Mouse (Mus musculus) mammary gland, adult 2 months (tissue): ENCODE measurements around the gene Tmem79. TPM values are rescaled to one million over a fixed set of nuclear protein-coding genes. Genes with fewer than 3 reads are reported as not detected.

Source experiments
- polyA plus RNA-seq: library from polyadenylated mRNA; depleted of rRNA; stranded (reverse); fragments of >200 nt; gene quantifications from 2 replicates; pipeline ENCODE4 v1.2.3, GENCODE M21; 2012; ENCODE audit warnings: low replicate concordance; rRNA removed

Tmem79 gene
- polyA plus RNA-seq, result 50.4 and 56.7 TPM in 2 replicates

DNA sequence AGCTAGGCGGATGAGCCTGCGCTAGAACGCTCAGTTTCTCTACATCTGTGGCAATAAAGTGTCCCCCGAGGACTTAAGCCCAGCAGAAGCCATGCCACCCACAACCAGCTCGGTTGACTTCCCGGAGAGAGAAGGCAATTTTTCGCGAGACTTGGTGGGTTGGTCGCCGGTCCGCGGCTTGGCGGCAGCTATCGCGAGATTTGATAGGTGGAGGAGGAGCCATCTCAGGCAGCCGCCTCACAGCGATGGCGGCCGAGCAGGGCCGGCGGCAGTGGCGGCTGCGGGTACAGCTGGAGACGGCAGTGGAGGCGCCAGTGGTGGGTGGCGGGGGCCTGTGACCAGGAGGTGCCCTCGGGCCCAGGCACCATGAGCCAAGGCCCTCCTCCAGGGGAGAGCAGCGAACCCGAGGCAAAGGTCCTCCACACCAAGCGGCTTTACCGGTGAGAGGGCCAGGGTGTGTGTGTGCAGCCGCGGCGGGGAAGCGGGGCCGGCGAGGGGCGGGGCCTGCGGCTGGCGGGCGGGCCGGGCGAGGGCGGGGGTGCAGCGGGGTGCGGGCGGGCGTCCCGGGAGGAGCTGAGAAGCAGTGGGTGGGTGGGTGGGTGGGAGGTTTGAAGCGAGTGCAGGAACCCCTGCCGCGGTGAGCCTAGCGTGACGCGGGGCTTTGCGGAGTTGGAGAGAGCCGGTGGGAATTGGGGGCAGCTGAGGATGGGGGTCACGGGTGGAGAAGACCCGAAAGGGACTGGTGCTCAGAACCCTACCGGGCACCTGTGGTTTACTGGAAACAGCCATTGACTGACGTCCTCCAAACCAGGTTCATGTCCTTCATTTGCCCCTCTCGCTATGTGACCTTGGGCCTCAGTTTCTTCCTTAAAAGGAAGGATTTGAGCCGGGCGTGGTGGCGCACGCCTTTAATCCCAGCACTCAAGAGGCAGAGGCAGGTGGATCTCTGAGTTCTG is at the start of gene Tmem79, which contains the start of gene Smg5:
TSS of gene Tmem79 (minus strand) at position 91 of the 956 bp plus-strand sequence.
TSS of gene Smg5 (plus strand) at position 203 of the 956 bp plus-strand sequence.

DNA sequence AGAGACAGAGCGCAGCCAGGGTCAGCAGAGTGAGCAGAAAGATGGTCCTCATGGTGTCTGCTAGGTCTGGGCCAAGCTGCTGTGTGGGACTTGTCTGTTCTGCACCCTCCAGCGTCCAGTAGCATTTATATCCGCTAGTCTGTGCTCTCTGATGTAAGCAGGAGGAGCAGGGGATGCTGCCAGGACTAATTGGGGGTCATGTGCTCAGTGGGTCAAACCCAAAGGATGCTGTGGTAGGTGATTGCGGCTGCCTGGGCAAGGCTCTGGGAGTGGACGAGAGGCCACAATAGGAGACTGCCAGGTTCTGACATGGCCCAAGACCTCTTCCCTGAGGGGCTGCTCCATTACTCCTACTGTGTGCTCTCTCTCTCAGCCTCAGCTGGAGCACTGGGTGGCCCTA is 48.4 kb upstream of the Tmem79 start, which contains the start of gene Bglap:
TSS of gene Bglap (minus strand) at position 101 of the 400 bp plus-strand sequence.

DNA sequence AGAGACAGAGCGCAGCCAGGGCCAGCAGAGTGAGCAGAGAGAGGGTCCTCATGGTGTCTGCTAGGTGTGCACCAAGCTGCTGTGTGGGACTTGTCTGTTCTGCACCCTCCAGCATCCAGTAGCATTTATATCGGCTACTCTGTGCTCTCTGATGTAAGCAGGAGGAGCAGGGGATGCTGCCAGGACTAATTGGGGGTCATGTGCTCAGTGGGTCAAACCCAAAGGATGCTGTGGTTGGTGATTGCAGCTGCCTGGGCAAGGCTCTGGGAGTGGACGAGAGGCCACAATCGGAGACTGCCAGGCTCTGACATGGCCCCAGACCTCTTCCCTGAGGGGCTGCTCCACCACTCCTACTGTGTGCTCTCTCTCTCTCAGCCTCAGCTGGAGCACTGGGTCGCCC is 42.7 kb upstream of the Tmem79 start, which contains the start of gene Bglap2:
TSS of gene Bglap2 (minus strand) at position 101 of the 400 bp plus-strand sequence.

DNA sequence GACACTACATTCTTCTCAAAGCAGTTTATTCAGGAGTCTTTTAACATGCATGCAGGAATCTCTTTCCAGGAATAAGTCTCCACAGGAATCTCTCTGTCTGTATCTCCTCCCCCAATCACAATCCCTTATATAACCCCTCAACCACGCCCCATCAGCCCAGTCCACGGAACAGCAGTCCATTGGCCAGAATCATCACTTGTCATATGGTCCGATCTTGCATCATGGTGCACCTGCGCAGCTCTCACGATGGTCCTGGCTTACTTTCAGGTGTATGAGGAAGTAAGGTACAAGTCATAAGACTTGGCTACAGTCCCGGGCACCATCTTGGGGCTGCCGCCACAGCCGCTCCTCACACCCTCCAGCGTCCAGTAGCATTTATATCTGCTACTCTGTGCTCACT is 36.7 kb upstream of the Tmem79 start, which contains the start of gene Bglap3:
TSS of gene Bglap3 (minus strand) at position 101 of the 400 bp plus-strand sequence.

DNA sequence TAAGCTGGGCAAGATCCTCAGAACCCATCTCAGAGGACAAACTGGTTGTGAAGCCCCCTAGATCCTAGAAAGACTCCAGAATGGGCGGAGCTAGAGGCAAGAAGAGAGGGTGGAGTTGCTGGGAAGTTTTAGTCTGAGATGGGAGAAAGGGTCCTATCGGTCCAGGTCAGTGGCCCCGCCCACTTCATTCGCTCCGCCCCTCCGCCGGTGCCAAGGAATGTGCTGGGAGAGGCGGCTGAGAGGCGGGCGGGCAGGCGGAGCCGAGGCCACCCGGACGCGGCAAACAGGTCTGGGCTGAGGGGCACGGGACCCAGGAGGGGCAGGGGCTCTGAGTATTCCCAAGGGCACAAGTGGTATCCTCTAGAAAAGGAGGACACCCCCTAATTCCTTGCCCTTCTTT is 28.4 kb upstream of the Tmem79 start, which contains the start of gene Paqr6:
TSS of gene Paqr6 (plus strand) at position 248 of the 400 bp plus-strand sequence.

DNA sequence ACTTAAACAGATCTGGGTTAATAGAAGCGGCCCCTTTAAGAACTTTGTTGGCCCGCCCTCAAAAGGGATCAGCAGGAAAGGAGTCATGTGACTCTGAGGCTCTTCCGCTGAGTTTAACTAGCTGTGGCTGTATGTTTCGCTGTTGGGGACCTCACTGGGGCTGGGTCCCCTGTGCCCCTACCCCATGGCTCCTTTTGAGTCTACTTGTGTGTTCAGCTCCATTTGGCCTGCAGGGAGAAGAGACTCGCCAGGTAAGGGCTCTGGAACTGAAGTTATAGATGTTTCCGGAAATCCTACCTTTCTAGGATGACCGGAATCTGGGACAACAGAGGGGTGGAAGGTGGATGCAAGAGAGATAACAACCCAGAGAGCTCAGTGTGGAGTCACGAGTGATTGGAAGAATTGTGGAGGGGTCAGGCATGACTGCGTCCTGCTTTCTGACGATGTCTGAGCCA is 11.0 kb downstream of the Tmem79 start, which contains the start of gene Glmp:
TSS of gene Glmp (plus strand) at position 73 of the 455 bp plus-strand sequence.

DNA sequence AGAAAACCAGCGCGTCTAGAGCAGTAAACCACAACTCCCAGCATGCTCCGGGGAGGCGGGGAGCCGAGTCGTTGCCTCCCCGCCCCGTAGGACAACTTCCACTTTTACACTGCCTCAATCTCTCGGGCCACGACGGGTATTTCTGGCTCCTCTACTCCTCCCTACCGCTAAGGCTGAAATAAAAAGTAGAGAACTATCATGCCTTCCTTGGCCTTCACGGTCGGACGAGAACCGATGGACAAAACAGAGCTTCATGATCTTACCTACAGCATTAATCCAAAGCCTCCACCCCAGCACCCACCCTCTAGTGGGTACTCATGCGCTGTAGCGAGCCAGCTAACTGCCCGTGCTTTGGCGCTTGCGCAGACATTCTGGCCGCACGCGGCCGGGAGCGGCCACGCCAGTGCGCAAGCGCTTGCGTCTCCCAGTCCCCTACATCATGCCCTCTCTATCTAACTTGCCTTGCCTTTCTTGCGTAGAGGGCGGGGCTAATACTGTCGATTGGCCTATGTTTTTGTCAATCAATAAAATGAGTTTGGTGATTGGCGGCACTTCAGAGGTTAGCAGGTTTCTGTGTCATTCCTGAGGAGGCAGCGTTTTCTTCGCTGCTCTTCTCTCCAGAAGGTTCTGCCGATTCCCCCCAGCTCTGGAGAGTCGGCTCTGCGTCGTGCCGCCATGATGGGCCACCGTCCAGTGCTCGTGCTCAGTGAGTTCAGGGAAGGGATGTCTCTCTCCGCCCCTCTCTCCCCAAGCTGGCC is 39.2 kb downstream of the Tmem79 start, which contains the start of the genes Tsacc and Cct3:
TSS of gene Tsacc (minus strand) at position 439 of the 758 bp plus-strand sequence.
TSS of gene Cct3 (plus strand) at position 556 of the 758 bp plus-strand sequence.

DNA sequence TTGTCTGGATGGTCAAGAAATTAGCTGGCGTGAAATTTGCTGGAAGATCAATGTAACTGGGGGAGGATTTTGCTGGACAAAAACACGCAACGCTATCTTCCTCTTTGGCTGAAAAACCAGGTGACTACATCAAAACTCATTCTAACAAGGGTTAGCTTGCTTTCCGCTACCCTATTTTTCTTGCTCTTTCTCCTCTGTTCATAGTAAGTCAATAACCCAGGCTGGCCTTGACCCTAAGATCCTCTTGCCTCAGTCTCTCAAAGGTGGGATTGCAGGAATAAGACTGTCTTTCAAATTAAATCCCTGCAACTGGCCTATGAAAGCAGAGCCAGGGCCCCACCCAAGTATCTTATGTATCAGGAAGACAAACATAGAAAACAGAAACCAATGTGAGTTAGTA is 48.8 kb downstream of the Tmem79 start, which contains the start of gene Gm38392:
TSS of gene Gm38392 (minus strand) at position 101 of the 400 bp plus-strand sequence.

Other genes starting within 250 kb of the Tmem79 start
- gene Mef2d, start 193.8 kb downstream of the Tmem79 start, polyA plus RNA-seq, result 100 and 138 TPM in 2 replicates
- gene Rhbg, start 81.4 kb downstream of the Tmem79 start, polyA plus RNA-seq, result 2.0 and 2.6 TPM in 2 replicates
- gene Gm38392, start 48.9 kb downstream of the Tmem79 start, polyA plus RNA-seq, result 0.19 and 0.33 TPM in 2 replicates
- gene Tsacc, start 39.1 kb downstream of the Tmem79 start, polyA plus RNA-seq, result 1.7 and 6.5 TPM in 2 replicates
- gene Cct3, start 39.0 kb downstream of the Tmem79 start, polyA plus RNA-seq, result 76.3 and 150 TPM in 2 replicates
- gene Glmp, start 11.1 kb downstream of the Tmem79 start, polyA plus RNA-seq, result 192 and 236 TPM in 2 replicates
- gene Smg5, start 112 bp upstream of the Tmem79 start, polyA plus RNA-seq, result 70.8 and 88.2 TPM in 2 replicates
- gene Paqr6, start 28.4 kb upstream of the Tmem79 start, polyA plus RNA-seq, result 28.9 and 30.2 TPM in 2 replicates
- gene Bglap3, start 36.6 kb upstream of the Tmem79 start, polyA plus RNA-seq, result 8.9 and 9.9 TPM in 2 replicates
- gene Bglap2, start 42.6 kb upstream of the Tmem79 start, polyA plus RNA-seq, result not detected in 2 replicates
- 0.55 TPM in 1 of 2 replicates, not detected in the other for gene Bglap, start 48.3 kb upstream of the Tmem79 start, polyA plus RNA-seq
- gene Pmf1, start 74.2 kb upstream of the Tmem79 start, polyA plus RNA-seq, result 50.2 and 72.9 TPM in 2 replicates
- 49.5 and 78.7 TPM in 2 replicates for gene Slc25a44, start 89.0 kb upstream of the Tmem79 start, polyA plus RNA-seq
- 118 and 144 TPM in 2 replicates for gene Sema4a, start 125.0 kb upstream of the Tmem79 start, polyA plus RNA-seq
- 226 and 360 TPM in 2 replicates for gene Lmna, start 173.8 kb upstream of the Tmem79 start, polyA plus RNA-seq
- gene Mex3a, start 196.2 kb upstream of the Tmem79 start, polyA plus RNA-seq, result 2.5 and 3.5 TPM in 2 replicates
- 37.9 TPM in 2 replicates for gene Rab25, start 212.2 kb upstream of the Tmem79 start, polyA plus RNA-seq
- 121 and 137 TPM in 2 replicates for gene Lamtor2, start 216.9 kb upstream of the Tmem79 start, polyA plus RNA-seq
- 65.3 and 82.9 TPM in 2 replicates for gene Ubqln4, start 217.6 kb upstream of the Tmem79 start, polyA plus RNA-seq
- 135 and 181 TPM in 2 replicates for gene Ssr2, start 239.7 kb upstream of the Tmem79 start, polyA plus RNA-seq